Mouse (Mus musculus) fat pad, adult 2 months (tissue): ENCODE results near the gene Gm19684.
"Not testable (repeated sequence)": the region's sequence is repeated elsewhere in the genome, so short reads cannot be mapped to it uniquely, and the experiment has no call there.

ENCODE experiments used
- DNase-seq: peaks from one replicate; pipeline ENCODE4 v3.0.0-alpha.2; 2011; ENCODE audit warnings: low read depth, low spot score; ENCODE audit errors: extremely low read depth

The Gm19684 gene

DNA sequence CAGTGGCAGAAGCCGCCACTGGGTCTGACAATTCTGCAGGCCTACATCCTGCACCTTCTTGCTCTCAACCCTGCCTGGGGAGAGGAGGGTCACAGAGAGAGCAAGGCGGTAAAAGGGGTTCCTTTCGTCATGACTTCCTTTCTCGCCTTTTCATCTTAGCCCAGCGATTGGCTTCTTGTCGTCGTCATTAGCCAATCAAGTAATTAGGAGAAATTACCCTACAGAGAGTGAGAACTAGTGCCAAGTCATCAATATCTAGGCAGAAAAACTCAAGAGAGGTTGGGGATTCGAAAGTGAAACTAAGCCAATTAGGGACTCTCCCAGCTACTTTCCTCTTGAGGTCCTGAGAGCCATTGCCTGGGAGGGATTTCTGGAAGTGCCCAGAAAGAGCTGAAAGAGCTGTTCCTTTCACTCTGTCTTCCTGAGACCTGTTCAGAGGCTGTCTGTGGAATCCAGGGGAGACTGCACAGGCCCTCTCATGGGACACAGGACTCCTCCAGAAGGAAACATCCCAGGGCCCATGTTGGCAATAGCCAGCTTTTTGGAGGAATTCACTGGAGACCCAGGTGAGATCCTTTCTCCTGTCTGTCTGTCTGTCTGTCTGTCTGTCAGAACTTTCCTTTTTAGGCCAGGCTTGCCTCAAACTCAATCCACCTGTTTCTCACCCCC lies at the start of gene Gm19684:
Gene Gm19684 (plus strand): TSS at position 327 of the 669 bp plus-strand sequence.
- peak; percentile 5 for DNase-seq

DNA sequence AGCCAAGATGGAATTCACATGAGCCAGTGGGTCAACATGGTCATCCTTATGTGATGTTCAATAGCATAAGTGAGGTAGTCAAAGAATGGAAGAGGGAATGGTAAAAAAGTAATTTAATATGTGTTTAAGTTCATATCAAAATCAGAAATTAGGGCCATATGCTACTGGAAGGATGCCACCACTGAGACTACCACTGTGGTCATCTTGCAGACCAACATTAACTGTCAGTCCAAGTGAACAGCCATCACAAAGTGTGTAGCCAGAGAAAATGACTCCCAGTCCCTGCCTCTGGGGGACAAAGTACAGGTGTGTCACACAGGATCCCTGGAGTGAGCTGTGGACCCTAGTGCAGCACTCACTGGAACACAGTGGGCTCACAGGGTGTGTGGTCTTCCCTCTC lies 39.6 kb upstream of the Gm19684 start:
- DNase-seq = not testable (repeated sequence)

DNA sequence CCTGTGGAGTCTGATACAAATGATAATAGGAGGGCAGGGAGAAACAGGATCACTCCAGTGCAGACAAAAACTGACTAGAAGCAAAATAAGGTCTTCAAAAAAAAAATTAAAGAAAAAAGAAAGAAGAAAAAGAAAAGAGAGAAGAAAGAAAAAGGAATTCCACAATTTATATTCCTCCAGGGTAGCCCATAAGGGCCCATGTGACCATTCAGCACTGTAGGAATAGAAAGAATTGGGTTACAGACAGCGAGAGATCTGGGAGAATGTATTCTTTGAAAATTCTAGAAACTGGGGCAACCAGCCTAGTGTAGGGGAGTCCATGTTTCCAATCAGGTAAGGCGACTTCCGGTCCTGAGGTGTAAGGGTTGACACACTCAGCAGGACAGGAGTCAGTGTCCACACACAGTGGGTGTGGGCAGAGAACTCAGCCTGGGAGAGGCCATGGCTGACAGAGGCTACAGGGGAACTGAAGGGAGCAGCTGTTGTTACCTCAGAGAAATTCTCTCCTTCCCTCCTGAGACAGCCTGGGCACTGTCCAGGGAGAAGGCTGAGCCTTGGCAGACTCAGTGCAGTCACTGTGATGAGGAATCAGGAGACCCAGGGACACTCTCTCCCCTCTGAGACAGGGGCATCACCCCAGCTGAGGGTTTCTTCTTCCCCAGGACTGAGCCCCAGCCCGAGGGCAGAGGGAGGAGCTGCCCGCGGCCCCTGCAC lies 38.8 kb upstream of the Gm19684 start:
- not testable (repeated sequence) for DNase-seq

DNA sequence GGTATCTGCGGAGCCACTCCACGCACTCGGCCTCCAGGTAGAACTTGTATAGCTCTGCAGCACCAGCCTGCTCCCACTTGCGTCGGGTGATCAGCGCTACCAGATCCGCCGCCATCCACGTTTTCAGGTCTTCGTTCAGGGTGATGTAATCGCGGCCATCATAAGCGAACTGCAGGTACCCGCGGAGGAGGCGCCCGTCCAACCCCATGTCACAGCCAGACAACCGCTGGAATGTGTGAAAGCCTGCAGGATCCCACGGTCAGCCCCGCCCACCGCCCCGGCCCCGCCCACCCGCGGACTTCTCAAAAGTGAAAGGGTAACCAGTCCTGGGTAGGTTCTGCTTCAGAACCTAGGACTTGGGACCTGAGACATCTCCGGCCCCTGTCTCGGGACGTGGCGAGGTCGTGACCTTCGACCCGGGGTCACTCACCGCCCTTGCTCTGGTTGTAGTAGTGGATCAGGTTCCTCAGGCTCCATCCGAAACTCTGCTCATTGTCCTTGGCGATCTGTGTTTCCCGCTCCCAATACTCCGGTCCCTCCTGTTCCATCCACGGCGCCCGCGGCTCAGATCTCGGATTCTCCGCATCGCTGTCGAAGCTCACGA lies 38.1 kb upstream of the Gm19684 start:
- DNase-seq = no peak

DNA sequence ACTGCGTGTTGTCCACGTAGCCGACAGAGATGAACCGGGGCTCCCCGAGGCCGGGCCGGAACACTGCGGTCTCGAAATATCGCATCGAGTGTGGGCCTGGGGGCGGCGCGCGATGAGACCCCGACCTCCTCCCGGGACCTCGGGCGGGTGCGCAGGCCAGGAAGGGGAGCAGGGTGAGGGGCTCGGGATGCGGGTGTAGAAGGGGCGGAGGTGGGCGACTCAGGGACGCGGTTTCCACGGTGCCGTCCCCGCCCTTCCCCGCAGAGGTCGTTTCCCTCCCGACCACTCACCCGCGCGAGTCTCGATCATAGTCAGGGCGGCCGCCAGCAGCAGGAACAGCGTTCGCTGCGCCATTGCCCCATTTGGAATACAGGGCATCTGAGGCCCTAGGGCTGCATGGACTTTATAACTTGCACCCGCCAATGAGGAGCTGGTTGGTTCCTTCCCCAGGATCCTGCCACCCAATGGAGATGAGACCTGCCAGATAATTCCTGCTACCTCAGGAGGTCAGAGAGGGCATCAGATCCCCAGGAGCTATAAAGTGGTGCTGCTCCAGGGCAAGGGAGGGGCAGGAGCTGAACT lies 37.5 kb upstream of the Gm19684 start:
- DNase-seq = no peak

DNA sequence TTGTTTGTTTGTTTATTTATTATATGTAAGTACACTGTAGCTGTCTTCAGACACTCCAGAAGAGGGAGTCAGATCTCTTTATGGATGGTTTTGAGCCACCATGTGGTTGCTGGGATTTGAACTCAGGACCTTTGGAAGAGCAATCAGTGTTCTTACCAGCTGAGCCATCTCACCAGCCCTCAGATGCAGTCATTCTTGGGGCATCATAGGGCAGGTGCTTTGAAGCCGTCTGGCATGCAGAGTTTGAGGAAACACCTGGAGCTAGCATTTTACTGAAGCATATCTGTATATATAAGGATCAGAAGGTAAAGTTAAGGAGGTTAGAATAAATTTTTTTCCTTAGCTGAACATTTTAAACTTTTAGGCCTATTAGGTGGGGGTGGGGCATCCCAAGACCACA lies 35.5 kb upstream of the Gm19684 start:
- not testable (repeated sequence) for DNase-seq

DNA sequence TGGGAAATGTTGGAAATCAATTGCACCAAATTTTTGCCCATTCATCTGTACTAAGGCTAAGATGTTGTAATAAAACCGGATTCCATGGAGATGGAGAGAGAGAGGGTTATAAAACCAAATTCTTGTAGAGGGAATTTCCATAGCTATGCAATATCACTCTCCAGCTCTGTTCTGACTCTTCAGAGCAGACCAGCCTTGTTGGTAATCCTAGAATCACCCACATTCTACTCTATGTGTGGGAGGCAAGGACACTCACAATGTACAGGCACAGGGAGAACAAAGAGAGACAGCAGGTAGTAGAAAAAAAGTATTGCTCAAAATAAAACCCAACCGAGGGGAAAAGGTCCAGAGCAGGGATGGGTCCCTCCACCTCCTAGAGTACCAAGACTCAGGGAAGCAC lies 29.5 kb upstream of the Gm19684 start:
- not testable (repeated sequence) for DNase-seq

DNA sequence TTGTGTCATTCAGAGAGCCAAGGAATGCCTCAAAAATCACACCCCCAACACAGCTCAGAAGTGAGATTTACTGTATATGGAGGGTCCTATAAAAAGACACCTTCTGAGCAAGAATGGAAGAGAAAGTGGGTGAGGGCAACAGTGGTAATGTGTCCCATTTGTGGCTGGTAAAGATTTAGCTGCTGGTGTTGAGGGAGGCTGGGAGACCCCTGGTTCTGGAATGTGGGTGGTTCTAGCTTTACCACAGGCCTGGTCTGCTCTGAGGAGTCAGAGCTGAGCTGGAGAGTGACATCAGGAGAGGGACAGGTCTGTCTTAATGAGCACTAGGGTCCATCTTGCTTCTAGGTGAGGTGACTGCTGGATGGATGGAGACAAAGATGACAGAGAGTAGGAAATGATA lies 29.0 kb upstream of the Gm19684 start:
- not testable (repeated sequence) for DNase-seq

DNA sequence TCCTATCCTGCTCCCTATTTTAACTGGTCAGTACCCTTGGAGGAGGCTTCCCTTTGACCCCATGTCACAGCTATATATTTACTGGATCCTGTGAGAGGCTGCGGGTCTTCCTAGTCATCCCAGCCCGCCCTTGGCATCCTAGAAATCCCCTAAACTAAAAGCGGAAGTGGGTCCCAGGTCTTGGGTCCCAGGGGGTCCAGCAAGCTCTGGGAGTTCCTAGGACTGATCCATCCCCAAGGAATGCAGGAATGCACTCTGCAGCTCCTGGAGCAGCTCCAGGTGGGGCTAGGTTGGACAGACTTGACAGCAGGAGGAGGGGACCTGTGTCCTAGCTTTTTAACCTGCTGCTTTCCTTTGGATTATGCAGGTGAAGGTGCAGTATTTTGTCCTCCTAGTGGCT lies 27.5 kb upstream of the Gm19684 start:
- no peak for DNase-seq

DNA sequence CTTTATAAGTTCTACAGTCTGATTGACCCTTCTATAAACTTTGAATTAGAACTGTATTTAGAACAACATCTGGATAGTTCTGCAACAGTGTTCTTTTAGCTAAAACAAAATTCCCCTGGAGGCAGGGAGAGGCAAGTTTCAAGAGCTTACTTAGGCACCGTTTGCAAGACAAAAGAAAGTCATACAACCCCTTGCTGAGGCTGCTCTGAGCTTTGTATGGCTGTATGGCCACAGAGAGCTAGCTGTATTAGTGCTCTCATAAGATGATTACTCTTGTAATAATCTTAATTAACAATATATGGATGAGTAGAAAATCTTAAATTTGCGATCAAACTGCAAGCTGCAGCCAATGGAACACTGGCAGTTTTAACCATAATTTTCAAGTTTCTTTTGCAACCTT lies 21.9 kb upstream of the Gm19684 start:
- DNase-seq = not testable (repeated sequence)

DNA sequence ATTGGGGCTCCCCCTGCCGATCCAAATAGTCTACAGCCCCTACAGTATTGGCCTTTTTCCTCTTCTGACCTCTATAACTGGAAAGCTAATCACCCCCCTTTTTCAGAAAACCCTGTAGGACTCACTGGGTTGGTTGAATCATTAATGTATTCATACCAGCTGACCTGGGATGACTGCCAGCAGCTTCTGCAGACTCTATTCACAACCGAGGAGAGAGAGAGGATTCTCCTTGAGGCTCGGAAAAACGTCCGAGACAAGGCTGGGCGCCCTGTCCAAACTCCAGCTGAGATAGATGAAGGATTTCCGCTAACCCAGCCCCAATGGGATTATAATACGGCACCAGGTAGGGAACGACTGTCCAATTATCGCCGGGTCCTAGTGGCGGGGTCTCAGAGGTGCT lies 19.4 kb upstream of the Gm19684 start:
- DNase-seq = not testable (repeated sequence)

DNA sequence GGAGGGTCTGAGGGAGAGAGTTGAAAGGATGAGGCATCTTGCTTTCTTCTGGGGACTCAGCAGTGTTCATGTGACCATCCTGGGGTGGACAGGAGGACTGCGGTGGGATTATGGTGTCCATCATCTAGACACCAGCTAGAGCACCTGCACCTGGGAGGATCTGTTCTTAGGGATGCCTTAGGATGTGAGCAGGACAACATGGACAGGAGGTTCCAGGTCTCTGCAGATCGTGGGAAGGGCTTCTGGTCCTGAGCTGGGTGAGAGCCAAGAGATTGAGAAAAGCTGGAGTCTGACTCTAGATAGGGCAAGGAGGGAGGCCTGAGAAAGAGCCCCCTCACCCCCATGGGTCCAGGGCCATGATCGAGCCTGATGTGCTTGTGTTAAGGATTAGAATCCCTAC lies 11.3 kb upstream of the Gm19684 start:
- not testable (repeated sequence) for DNase-seq

DNA sequence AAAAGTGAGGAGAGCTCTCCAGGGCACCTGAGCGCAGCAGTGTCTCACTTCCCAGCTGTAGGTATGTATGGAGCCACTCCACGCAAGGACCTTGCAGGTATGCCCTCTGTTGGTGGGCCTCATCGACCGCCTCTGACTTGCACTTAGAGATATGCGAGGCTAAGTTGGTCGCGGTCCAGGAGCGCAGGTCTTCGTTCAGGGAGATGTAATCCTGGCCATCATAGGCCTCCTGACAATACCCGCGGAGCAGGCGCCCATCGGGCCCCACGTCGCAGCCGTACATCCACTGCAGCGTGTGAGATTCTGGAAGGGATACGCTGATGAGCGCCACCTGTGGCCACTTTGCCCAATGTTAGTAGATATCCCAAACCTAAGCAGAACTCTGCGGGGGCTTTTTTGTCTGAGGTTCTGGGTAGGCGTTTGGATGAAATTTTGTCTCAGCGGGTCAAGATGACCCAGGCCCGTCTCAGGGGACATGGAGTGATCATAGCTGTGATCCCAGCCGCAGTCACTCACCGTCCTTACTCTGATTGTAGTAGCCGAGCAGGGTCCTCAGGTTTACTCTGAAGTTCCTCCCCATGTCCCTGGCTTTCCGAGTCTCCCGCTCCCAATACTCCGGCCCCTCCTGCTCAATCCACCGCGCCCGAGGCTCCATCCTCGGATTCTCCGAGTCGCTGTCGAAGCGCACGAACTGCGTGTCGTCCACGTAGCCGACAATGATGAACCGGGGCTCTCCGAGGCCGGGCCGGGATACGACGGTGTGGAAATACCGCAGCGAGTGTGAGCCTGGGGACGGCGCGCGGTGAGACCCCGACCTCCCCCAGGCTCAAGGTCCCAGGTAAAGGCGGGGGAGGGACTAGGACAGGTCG lies 10.6 kb upstream of the Gm19684 start:
- not testable (repeated sequence) for DNase-seq

DNA sequence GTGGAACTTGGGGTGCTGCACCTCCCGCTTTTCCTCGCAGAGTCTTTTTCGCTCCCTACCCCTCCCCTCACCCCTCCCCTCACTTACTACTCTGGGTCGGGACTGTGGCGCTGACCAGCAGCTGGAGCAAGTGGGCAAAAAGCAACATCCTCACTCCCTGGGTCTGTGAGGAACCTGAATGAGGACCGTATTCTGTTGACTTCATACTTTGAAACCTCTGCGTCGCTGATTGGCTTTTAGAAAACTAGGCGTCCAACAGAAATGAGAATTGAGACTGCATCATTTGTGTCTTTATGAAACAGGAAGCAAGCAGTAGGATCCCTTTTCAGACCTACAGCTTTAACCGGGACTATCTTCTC lies 10.0 kb upstream of the Gm19684 start:
- DNase-seq = not testable (repeated sequence)

DNA sequence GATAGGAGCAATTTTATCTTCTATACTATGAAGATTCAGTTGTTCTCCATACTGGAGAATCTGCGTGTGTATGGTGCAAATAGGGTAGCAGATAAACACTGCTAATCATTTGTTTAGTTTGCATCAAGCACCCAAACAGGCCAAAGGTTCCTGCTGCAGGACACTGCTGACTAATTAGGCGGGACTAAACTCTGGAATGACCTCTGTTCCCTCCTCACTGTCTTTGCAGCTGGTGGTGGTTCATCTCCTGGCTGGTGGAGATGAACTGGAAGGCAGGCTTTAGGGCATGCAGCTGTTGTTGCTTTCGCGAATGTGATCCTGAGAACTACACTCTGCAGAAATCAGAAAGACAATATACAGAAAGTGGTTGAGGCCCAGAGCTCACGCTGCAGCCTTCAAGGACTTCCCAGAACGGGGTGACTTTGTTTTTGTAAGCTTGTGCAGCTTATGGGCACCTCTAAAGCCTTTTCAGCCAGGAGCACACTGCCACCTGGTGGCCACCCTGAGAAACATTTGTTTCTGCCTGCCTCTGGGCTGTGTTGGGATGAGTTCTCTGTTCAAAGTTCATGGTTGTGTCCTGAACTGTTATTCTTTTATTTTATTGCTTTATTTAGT lies 7.4 kb upstream of the Gm19684 start:
- DNase-seq = not testable (repeated sequence)

DNA sequence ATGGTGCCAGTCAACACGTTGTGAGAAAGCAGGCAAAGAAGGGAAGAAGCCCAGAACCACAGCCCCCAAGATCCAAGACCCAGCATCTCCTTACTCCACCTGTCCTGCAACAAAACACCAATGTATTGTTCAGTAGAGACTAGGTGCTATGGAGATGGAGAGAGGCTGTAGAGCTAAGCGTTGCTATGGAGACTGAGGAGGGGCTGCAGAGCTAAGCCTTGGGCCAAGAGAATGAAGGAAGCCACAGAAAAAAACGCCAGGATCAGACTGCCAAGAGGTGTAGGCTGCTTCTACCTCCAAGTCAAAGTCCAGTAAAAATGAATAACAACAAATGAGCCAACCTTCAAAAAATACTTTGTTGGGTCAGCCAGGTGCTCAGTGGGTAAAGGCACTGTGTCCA lies 4.9 kb upstream of the Gm19684 start:
- DNase-seq = not testable (repeated sequence)

DNA sequence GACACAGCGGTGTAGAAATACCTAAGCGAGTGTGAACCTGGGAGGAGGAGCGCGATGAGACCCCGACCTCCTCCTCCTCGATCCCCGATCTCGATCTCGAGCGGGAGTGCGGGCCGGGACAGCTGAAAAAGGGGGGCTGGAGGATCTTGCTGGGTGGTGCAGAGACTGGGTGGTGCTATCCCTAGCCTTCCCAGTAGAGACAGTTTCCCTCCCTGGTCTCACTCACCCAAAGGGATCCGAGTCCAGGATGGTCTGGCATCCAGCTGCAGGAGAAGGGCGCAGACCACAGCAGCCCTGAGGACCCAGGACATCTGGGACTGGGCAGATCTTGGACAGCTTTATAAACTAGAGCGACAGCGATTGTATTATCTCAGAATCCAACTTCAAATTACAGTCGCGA lies 639 bp upstream of the Gm19684 start:
- not testable (repeated sequence) for DNase-seq

DNA sequence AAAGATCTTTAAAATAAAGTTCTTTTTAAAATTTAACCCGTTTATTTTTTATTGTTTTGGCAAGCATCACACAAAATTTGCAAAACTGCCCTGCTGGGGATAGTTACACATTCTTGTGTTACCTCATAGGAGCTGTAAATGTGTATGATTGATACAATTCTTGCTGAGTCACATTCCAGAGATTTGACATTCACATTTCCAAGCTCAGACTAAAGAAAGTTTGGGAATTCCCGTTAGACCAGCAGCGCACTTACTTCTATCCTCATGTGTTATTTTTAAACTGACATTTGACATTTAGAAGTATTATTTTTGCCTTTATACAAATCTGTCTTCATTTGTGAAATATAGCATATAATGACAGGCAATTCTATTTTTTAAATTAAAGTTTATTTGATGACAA lies 2.6 kb downstream of the Gm19684 start:
- DNase-seq = not testable (repeated sequence)

DNA sequence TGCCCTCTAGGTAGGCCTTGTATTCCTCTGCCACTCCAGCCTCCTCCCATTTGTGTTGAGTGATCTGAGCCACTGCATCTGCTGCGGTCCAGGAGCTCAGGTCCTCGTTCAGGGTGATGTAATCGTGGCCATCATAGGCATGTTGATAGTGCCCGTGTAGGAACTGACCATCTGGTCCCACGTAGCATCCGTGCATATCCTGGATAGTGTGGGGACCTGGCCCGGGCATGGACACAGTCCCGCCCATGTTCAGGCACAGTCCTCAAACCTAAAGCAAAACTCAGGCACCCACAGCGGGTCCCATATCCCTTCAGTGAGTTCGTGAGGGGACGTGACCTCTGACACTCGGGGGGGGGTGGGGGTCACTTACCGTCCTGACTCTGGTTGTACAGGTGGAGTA lies 7.0 kb downstream of the Gm19684 start:
- DNase-seq = not testable (repeated sequence)
